In genomic region chr2:165153006-165153405, GRCm38 (mm10) we compare ENCODE assay signal across 10 mouse cellular contexts.
DNase-seq lines count a peak whose midpoint lies in the region; ATAC-seq and TF ChIP-seq lines count a peak whose summit lies in the region.
"Had no signal": no experiment of that assay in that cellular context is flagged by ENCODE, and none has a peak within 500 bp of the region (broad histone marks: within the 10 kb centered on the region; RNA-seq: fewer than 3 reads in every experiment).

No protein-coding gene starts in this region.

- no peak overlapping the region for H3K27ac ChIP-seq in layer of hippocampus, adult 2 months
- H3K27ac ChIP-seq: hindbrain, embryonic 12.5 days; stomach, embryonic 15.5 days had no signal

- no peak for ATAC-seq in megakaryocyte progenitor cell, adult 5-6 weeks (replicated peaks; ENCODE audit: poor library complexity)
- ATAC-seq in megakaryocyte-erythroid progenitor cell, adult 5-6 weeks (replicated peaks; ENCODE audit: low FRiP score, low TSS enrichment, poor library complexity, severe bottlenecking) = no peak

- no peak overlapping the region for H3K4me3 ChIP-seq in layer of hippocampus, adult 2 months
- H3K4me3 ChIP-seq: hindbrain, embryonic 12.5 days; stomach, embryonic 15.5 days had no signal

- no peak for TF ChIP-seq CTCF in layer of hippocampus, adult 2 months (conservative IDR thresholded peaks at IDR 0.05)

- peak; percentile 41 to 49 for DNase-seq in adrenal gland, adult (ENCODE audit: inconsistent age in 2 of 2, low spot score in 1 of 2)
- DNase-seq in adrenal gland, postnatal 4 days (ENCODE audit: low spot score in 2 of 2) = no peak
- DNase-seq in right cerebral cortex, adult 18-20 months = peak; percentile 86
- DNase-seq in right cerebral cortex, postnatal 4 days = no peak
- peak; percentile 34 to 37 for DNase-seq in layer of hippocampus, adult 2 months (ENCODE audit: low spot score in 2 of 2)
- DNase-seq in urinary bladder, postnatal 36 days (ENCODE audit: low spot score in 2 of 2) = no peak

Comparison
In these comparisons a context has a peak if more than half of its experiments do, and no peak if none do; other contexts are left out.
1. DNase-seq: peak in adrenal gland, adult (2 of 2), right cerebral cortex, adult 18-20 months (single experiment) and layer of hippocampus, adult 2 months (2 of 2); none in adrenal gland, postnatal 4 days (0 of 2), right cerebral cortex, postnatal 4 days (single experiment) and urinary bladder, postnatal 36 days (0 of 2).